Mouse (Mus musculus): ENCODE measurements around the gene Ehd1.

DNA sequence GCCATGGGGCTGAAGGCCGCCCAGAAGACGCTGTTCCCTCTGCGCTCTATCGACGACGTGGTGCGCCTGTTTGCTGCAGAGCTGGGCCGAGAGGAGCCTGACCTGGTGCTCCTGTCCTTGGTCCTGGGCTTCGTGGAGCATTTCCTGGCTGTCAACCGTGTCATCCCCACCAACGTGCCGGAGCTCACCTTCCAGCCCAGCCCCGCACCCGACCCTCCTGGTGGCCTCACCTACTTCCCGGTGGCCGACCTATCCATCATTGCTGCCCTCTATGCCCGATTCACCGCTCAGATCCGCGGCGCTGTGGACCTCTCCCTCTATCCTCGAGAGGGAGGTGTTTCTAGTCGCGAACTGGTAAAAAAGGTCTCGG, 58.9 kb downstream of the Ehd1 start:
- TF ChIP-seq CTCF (IDR thresholded peaks at IDR 0.05; ENCODE audit: insufficient read depth, low read depth, low read length) (no peak), POLR2A (IDR thresholded peaks at IDR 0.05; ENCODE audit: insufficient read depth, low read depth, low read length) (no peak)
